Mouse (Mus musculus) forebrain, embryonic 11.5 days (tissue): ENCODE measurements around the gene Rfx7. TPM values are rescaled to one million over a fixed set of nuclear protein-coding genes. Genes with fewer than 3 reads are reported as not detected.
"Not testable (repeated sequence)": the region's sequence is repeated elsewhere in the genome, so short reads cannot be mapped to it uniquely, and the experiment has no call there.

Experiments used
- ATAC-seq: fragments of 200-750 bp; cut with Nextera tagmentation; replicated peaks from 2 replicates; pipeline ENCODE4 v1.8.0; 2017; ENCODE audit warnings: moderate TSS enrichment; ENCODE audit not compliant: low FRiP score
- DNase-seq: peaks from one replicate; pipeline ENCODE4 v3.0.0-alpha.2; 2017; ENCODE audit warnings: low spot score
- H3K27ac ChIP-seq: fragments of 300-500 bp; sonication (generic); 2 replicates; pipeline ENCODE4 v1.5.1; 2014; ENCODE audit warnings: low read depth, low read length
- H3K27me3 ChIP-seq: fragments of 300-500 bp; sonication (generic); 2 replicates; pipeline ENCODE4 v1.6.1; 2014; ENCODE audit warnings: mild to moderate bottlenecking, low read length, mixed read lengths; ENCODE audit not compliant: control insufficient read depth, insufficient read depth
- H3K36me3 ChIP-seq: fragments of 300-500 bp; sonication (generic); 2 replicates; pipeline ENCODE4 v1.6.1; 2014; ENCODE audit warnings: mild to moderate bottlenecking, low read length, moderate library complexity, mixed read lengths; ENCODE audit not compliant: control insufficient read depth, insufficient read depth
- H3K4me1 ChIP-seq: fragments of 300-500 bp; sonication (generic); replicated peaks from 2 replicates; pipeline ENCODE4 v1.6.1; 2014; ENCODE audit warnings: low read length, mixed read lengths; ENCODE audit not compliant: control insufficient read depth, insufficient read depth
- H3K4me2 ChIP-seq: fragments of 300-500 bp; sonication (generic); 2 replicates; pipeline ENCODE4 v1.6.1; 2014; ENCODE audit warnings: low read depth, mild to moderate bottlenecking, low read length, moderate library complexity, mixed read lengths; ENCODE audit not compliant: severe bottlenecking
- H3K4me3 ChIP-seq: fragments of 300-500 bp; sonication (generic); 2 replicates; pipeline ENCODE4 v1.5.1; 2014; ENCODE audit warnings: low read depth, low read length
- H3K9ac ChIP-seq: fragments of 300-500 bp; sonication (generic); 2 replicates; pipeline ENCODE4 v1.6.1; 2014; ENCODE audit warnings: low read length
- H3K9me3 ChIP-seq: fragments of 300-500 bp; sonication (generic); 2 replicates; pipeline ENCODE4 v1.6.1; 2016; ENCODE audit warnings: low read length, mixed read lengths; ENCODE audit not compliant: control insufficient read depth
- WGBS: fragments of 180-500 bp; shearing (Covaris S2); extraction: QIAGEN DNeasy Blood & Tissue Kit; methylation state at CpG from one replicate; pipeline ENCODE4 v1.1.7; 2014; 5-methylcytosine and 5-hydroxymethylcytosine counted together
- polyA plus RNA-seq: library from polyadenylated mRNA; unstranded; fragments of >200 nt; fragmentation: Nextera tagmentation; extraction: Ambion mirVana; gene quantifications from 2 replicates; pipeline ENCODE4 v1.2.1, GENCODE M21; 2014

Rfx7 gene
- polyA plus RNA-seq, 1 experiment from 2014 or later: 28.0 TPM

GRCm38 (mm10) chr9:72638951-72639842 lies 107.2 kb downstream of the Rfx7 start:
- Histone ChIP-seq H3K4me1 (peaks cover 13% of the 10 kb centered on the region), H3K36me3 (no peaks in the 10 kb centered on the region), H3K27ac (peak overlapping the region; percentile 100), H3K9me3 (no peaks in the 10 kb centered on the region), H3K4me2 (peak overlapping the region; percentile 40), H3K27me3 (no peaks in the 10 kb centered on the region), H3K4me3 (peak overlapping the region; percentile 32), H3K9ac (peak overlapping the region; percentile 74)
- DNase-seq: peak; percentile 58
- peak; percentile 85 for ATAC-seq
- WGBS: 33% methylated on average over 9 of the region's 9 CpGs

GRCm38 (mm10) chr9:72639843-72640621 lies 108.0 kb downstream of the Rfx7 start:
- H3K36me3 ChIP-seq: no peaks in the 10 kb centered on the region
- peak; percentile 92 for DNase-seq
- peak overlapping the region; percentile 74 for H3K9ac ChIP-seq
- H3K4me2 ChIP-seq: peak overlapping the region; percentile 40
- H3K4me3 ChIP-seq: peak overlapping the region; percentile 32
- under 1% methylated on average over 27 of the region's 27 CpGs for WGBS
- ATAC-seq: peak; percentile 96
- no peaks in the 10 kb centered on the region for H3K9me3 ChIP-seq
- peaks cover 13% of the 10 kb centered on the region for H3K4me1 ChIP-seq
- no peaks in the 10 kb centered on the region for H3K27me3 ChIP-seq
- H3K27ac ChIP-seq: peak overlapping the region; percentile 100

GRCm38 (mm10) chr9:72640642-72641041 lies 108.6 kb downstream of the Rfx7 start:
- H3K4me2 ChIP-seq: peak overlapping the region; percentile 40; the same call in 1 of the 2 replicates
- no peak overlapping the region for H3K4me3 ChIP-seq
- H3K9me3 ChIP-seq: no peaks in the 10 kb centered on the region
- no peak for DNase-seq
- H3K36me3 ChIP-seq: no peaks in the 10 kb centered on the region
- peak; percentile 29; the same call in 1 of the 2 replicates for ATAC-seq
- H3K27ac ChIP-seq: peak overlapping the region; percentile 100
- H3K9ac ChIP-seq: peak overlapping the region; percentile 74
- H3K27me3 ChIP-seq: no peaks in the 10 kb centered on the region
- WGBS: 8% methylated on average over 7 of the region's 7 CpGs
- peaks cover 13% of the 10 kb centered on the region for H3K4me1 ChIP-seq

GRCm38 (mm10) chr9:72641093-72641680 lies 109.1 kb downstream of the Rfx7 start:
- DNase-seq (no peak), ATAC-seq (no peak)
- peaks cover 13% of the 10 kb centered on the region for H3K4me1 ChIP-seq
- H3K27ac ChIP-seq: peak overlapping the region; percentile 100
- H3K9ac ChIP-seq: peak overlapping the region; percentile 74
- H3K27me3 ChIP-seq: no peaks in the 10 kb centered on the region
- H3K9me3 ChIP-seq: no peaks in the 10 kb centered on the region
- H3K36me3 ChIP-seq: no peaks in the 10 kb centered on the region
- H3K4me3 ChIP-seq: no peak overlapping the region
- no peak overlapping the region for H3K4me2 ChIP-seq
- WGBS: 59% methylated on average over 6 of the region's 6 CpGs

GRCm38 (mm10) chr9:72642756-72643447 lies 110.9 kb downstream of the Rfx7 start:
- not testable (repeated sequence) for ATAC-seq, H3K36me3 ChIP-seq, H3K4me2 ChIP-seq, H3K27ac ChIP-seq, H3K27me3 ChIP-seq, H3K9ac ChIP-seq, DNase-seq, H3K4me3 ChIP-seq, H3K9me3 ChIP-seq
- WGBS: 94% methylated on average over 4 of the region's 4 CpGs
- H3K4me1 ChIP-seq: peaks cover 13% of the 10 kb centered on the region

GRCm38 (mm10) chr9:72643651-72644417 lies 111.8 kb downstream of the Rfx7 start:
- H3K27ac ChIP-seq: no peak overlapping the region
- H3K36me3 ChIP-seq: no peaks in the 10 kb centered on the region
- H3K27me3 ChIP-seq: no peaks in the 10 kb centered on the region
- DNase-seq (no peak), ATAC-seq (no peak)
- H3K4me1 ChIP-seq: peaks cover 13% of the 10 kb centered on the region
- no peak overlapping the region for H3K4me2 ChIP-seq
- WGBS: 84% methylated on average over 6 of the region's 6 CpGs
- H3K9me3 ChIP-seq: no peaks in the 10 kb centered on the region
- no peak overlapping the region for H3K9ac ChIP-seq
- H3K4me3 ChIP-seq: no peak overlapping the region

- peaks cover 11% of the 10 kb centered on the region for H3K4me1 ChIP-seq
- WGBS: 44% methylated on average over 6 of the region's 6 CpGs
- H3K4me3 ChIP-seq: no peak overlapping the region
- no peaks in the 10 kb centered on the region for H3K27me3 ChIP-seq
- ATAC-seq: no peak
- no peak overlapping the region for H3K9ac ChIP-seq
- no peak for DNase-seq
- H3K4me2 ChIP-seq: no peak overlapping the region
- no peaks in the 10 kb centered on the region for H3K36me3 ChIP-seq
- H3K9me3 ChIP-seq: no peaks in the 10 kb centered on the region
- H3K27ac ChIP-seq: no peak overlapping the region
Observed at GRCm38 (mm10) chr9:72644418-72645110, 112.5 kb downstream of the Rfx7 start.
